In genomic region chr16:60121435-60121834, GRCm38 (mm10) we compare ENCODE assay signal across 28 mouse cellular contexts.
DNase-seq lines count a peak whose midpoint lies in the region; ATAC-seq and TF ChIP-seq lines count a peak whose summit lies in the region.
"Had no signal": no experiment of that assay in that cellular context is flagged by ENCODE, and none has a peak within 500 bp of the region (broad histone marks: within the 10 kb centered on the region; RNA-seq: fewer than 3 reads in every experiment).

No protein-coding gene starts in this region.

- no peak for TF ChIP-seq EP300 in stomach, postnatal 0 days (optimal IDR thresholded peaks at IDR 0.05)

- TF ChIP-seq CTCF in stomach, postnatal 0 days (IDR thresholded peaks at IDR 0.05; ENCODE audit: low read depth): no peak

- no peak for DNase-seq in lung, postnatal 4 days
- no peak for DNase-seq in stomach, postnatal 0 days (ENCODE audit: low spot score)
- DNase-seq in R1 (ENCODE audit: low read depth, low spot score): peak; percentile 19
- no peak for DNase-seq in adrenal gland, adult (ENCODE audit: inconsistent age in 2 of 2, low spot score in 1 of 2)
- DNase-seq: adrenal gland, adult 2 months; adrenal gland, postnatal 10 days; adrenal gland, postnatal 25 days; cerebellum, adult 11 months; cerebellum, adult 18-20 months; cerebellum, adult 8-10 months; cerebellum, adult 9-11 months; cerebellum, postnatal 14 days; cerebellum, postnatal 36 days; embryo, embryonic 11 days had no signal

- H3K9me3 ChIP-seq in lung, embryonic 16.5 days (ENCODE audit: control insufficient read depth, low read length): no peaks in the 10 kb centered on the region
- H3K9me3 ChIP-seq in stomach, embryonic 14.5 days (ENCODE audit: control insufficient read depth, low read depth, low read length): no peaks in the 10 kb centered on the region
- no peaks in the 10 kb centered on the region for H3K9me3 ChIP-seq in stomach, postnatal 0 days (ENCODE audit: control insufficient read depth, low read length)
- no peaks in the 10 kb centered on the region for H3K9me3 ChIP-seq in stomach, embryonic 15.5 days
- no peaks in the 10 kb centered on the region for H3K9me3 ChIP-seq in heart, embryonic 11.5 days (replicated peaks; ENCODE audit: control insufficient read depth, low read length)
- H3K9me3 ChIP-seq: embryonic facial prominence, embryonic 13.5 days; embryonic facial prominence, embryonic 15.5 days; forebrain, embryonic 10.5 days; forebrain, embryonic 12.5 days; G1E had no signal

- H3K4me3 ChIP-seq in lung, embryonic 16.5 days (ENCODE audit: low read length): no peak overlapping the region
- no peak overlapping the region for H3K4me3 ChIP-seq in stomach, embryonic 14.5 days (ENCODE audit: low read depth, low read length)
- no peak overlapping the region for H3K4me3 ChIP-seq in stomach, postnatal 0 days (ENCODE audit: low read depth, low read length)
- no peak overlapping the region for H3K4me3 ChIP-seq in stomach, embryonic 15.5 days (replicated peaks)
- H3K4me3 ChIP-seq in heart, embryonic 11.5 days (ENCODE audit: low read depth, low read length): no peak overlapping the region
- H3K4me3 ChIP-seq: embryonic facial prominence, embryonic 13.5 days; embryonic facial prominence, embryonic 15.5 days; erythroblast, embryonic 14.5 days; forebrain, embryonic 10.5 days; forebrain, embryonic 12.5 days had no signal

- 0 out of 2 replicates have a peak, but pooled peaks have one; percentile 47 for ATAC-seq in lung, embryonic 16.5 days (ENCODE audit: low read depth)
- ATAC-seq in stomach, embryonic 14.5 days (ENCODE audit: insufficient number of reproducible peaks, insufficient read depth, low FRiP score, low read depth): peak; percentile 61; the same call in 1 of the 2 replicates
- no peak for ATAC-seq in stomach, postnatal 0 days (ENCODE audit: low FRiP score, low TSS enrichment)
- ATAC-seq in stomach, embryonic 15.5 days (ENCODE audit: insufficient read depth, low FRiP score, low read depth): peak; percentile 72; the same call in 1 of the 2 replicates
- ATAC-seq in heart, embryonic 11.5 days (replicated peaks; ENCODE audit: insufficient number of reproducible peaks, low FRiP score, low TSS enrichment): no peak
- ATAC-seq: activated CD4-positive, CD25-positive, alpha-beta regulatory T cell, adult 4 months; forebrain, embryonic 14.5 days; forebrain, embryonic 16.5 days; Patski had no signal

- no peaks in the 10 kb centered on the region for H3K27me3 ChIP-seq in lung, embryonic 16.5 days (ENCODE audit: control insufficient read depth, insufficient read depth, low read depth, low read length)
- H3K27me3 ChIP-seq in stomach, embryonic 14.5 days (ENCODE audit: control insufficient read depth, insufficient read depth, low read length): no peaks in the 10 kb centered on the region
- H3K27me3 ChIP-seq in stomach, postnatal 0 days (ENCODE audit: control insufficient read depth, insufficient read depth, low read length): no peaks in the 10 kb centered on the region
- H3K27me3 ChIP-seq in stomach, embryonic 15.5 days (replicated peaks): no peaks in the 10 kb centered on the region
- H3K27me3 ChIP-seq in heart, embryonic 11.5 days (ENCODE audit: control insufficient read depth, insufficient read depth, low read length): no peaks in the 10 kb centered on the region
- H3K27me3 ChIP-seq: embryonic facial prominence, embryonic 13.5 days; embryonic facial prominence, embryonic 15.5 days; forebrain, embryonic 12.5 days; Patski had no signal

- H3K27ac ChIP-seq in lung, embryonic 16.5 days (ENCODE audit: low read length): no peak overlapping the region
- no peak overlapping the region for H3K27ac ChIP-seq in stomach, embryonic 14.5 days (ENCODE audit: low read length)
- H3K27ac ChIP-seq in stomach, postnatal 0 days (replicated peaks): no peak overlapping the region
- H3K27ac ChIP-seq in stomach, embryonic 15.5 days: no peak overlapping the region
- no peak overlapping the region for H3K27ac ChIP-seq in heart, embryonic 11.5 days (ENCODE audit: low read depth, low read length)
- H3K27ac ChIP-seq: embryonic facial prominence, embryonic 13.5 days; embryonic facial prominence, embryonic 15.5 days; forebrain, embryonic 10.5 days; forebrain, embryonic 12.5 days had no signal

- WGBS in lung, embryonic 16.5 days: 69% methylated on average over 3 of the region's 3 CpGs
- WGBS in stomach, embryonic 14.5 days: 80% methylated on average over 3 of the region's 3 CpGs
- WGBS in stomach, postnatal 0 days: 53% methylated on average over 3 of the region's 3 CpGs
- WGBS in stomach, embryonic 15.5 days: 69% methylated on average over 3 of the region's 3 CpGs
- WGBS in heart, embryonic 11.5 days (ENCODE audit: insufficient replicate concordance): 80% methylated on average over 3 of the region's 3 CpGs

- no peak overlapping the region for H3K9ac ChIP-seq in lung, embryonic 16.5 days (ENCODE audit: low read length)
- no peak overlapping the region for H3K9ac ChIP-seq in stomach, embryonic 14.5 days (replicated peaks; ENCODE audit: low read depth, low read length)
- no peak overlapping the region for H3K9ac ChIP-seq in stomach, postnatal 0 days (ENCODE audit: low read length)
- H3K9ac ChIP-seq in stomach, embryonic 15.5 days: no peak overlapping the region
- H3K9ac ChIP-seq in heart, embryonic 11.5 days (ENCODE audit: low read depth, low read length): no peak overlapping the region
- H3K9ac ChIP-seq: embryonic facial prominence, embryonic 13.5 days; embryonic facial prominence, embryonic 15.5 days; forebrain, embryonic 12.5 days had no signal

- H3K4me1 ChIP-seq in lung, embryonic 16.5 days (replicated peaks; ENCODE audit: control insufficient read depth, insufficient read depth, low read length): no peaks in the 10 kb centered on the region
- no peaks in the 10 kb centered on the region for H3K4me1 ChIP-seq in stomach, embryonic 14.5 days (ENCODE audit: control insufficient read depth, insufficient read depth, low read length)
- no peaks in the 10 kb centered on the region for H3K4me1 ChIP-seq in stomach, postnatal 0 days (replicated peaks; ENCODE audit: control insufficient read depth, insufficient read depth)
- H3K4me1 ChIP-seq in stomach, embryonic 15.5 days: no peaks in the 10 kb centered on the region
- H3K4me1 ChIP-seq in heart, embryonic 11.5 days (ENCODE audit: control insufficient read depth, insufficient read depth, low read length): no peaks in the 10 kb centered on the region
- H3K4me1 ChIP-seq: embryonic facial prominence, embryonic 13.5 days; embryonic facial prominence, embryonic 15.5 days; forebrain, embryonic 10.5 days; forebrain, embryonic 12.5 days had no signal

- no peaks in the 10 kb centered on the region for H3K36me3 ChIP-seq in lung, embryonic 16.5 days (ENCODE audit: control insufficient read depth, insufficient read depth, low read length)
- no peaks in the 10 kb centered on the region for H3K36me3 ChIP-seq in stomach, embryonic 14.5 days (ENCODE audit: control insufficient read depth, insufficient read depth, low read length)
- no peaks in the 10 kb centered on the region for H3K36me3 ChIP-seq in stomach, postnatal 0 days (ENCODE audit: control insufficient read depth, insufficient read depth, low read length)
- no peaks in the 10 kb centered on the region for H3K36me3 ChIP-seq in stomach, embryonic 15.5 days
- H3K36me3 ChIP-seq in heart, embryonic 11.5 days (ENCODE audit: control insufficient read depth, insufficient read depth, low read length): no peaks in the 10 kb centered on the region
- H3K36me3 ChIP-seq: embryonic facial prominence, embryonic 13.5 days; embryonic facial prominence, embryonic 15.5 days; forebrain, embryonic 10.5 days; forebrain, embryonic 12.5 days; G1E had no signal

- H3K4me2 ChIP-seq in lung, embryonic 16.5 days (ENCODE audit: low read depth, low read length): no peak overlapping the region
- no peak overlapping the region for H3K4me2 ChIP-seq in stomach, embryonic 14.5 days (replicated peaks; ENCODE audit: low read depth, low read length)
- no peak overlapping the region for H3K4me2 ChIP-seq in stomach, postnatal 0 days (replicated peaks; ENCODE audit: low read depth)
- no peak overlapping the region for H3K4me2 ChIP-seq in stomach, embryonic 15.5 days
- no peak overlapping the region for H3K4me2 ChIP-seq in heart, embryonic 11.5 days
- H3K4me2 ChIP-seq: embryonic facial prominence, embryonic 13.5 days; embryonic facial prominence, embryonic 15.5 days; forebrain, embryonic 12.5 days had no signal

Comparison
In these comparisons a context has a peak if more than half of its experiments do, and no peak if none do; other contexts are left out.
1. ATAC-seq: peak in lung, embryonic 16.5 days (single experiment), stomach, embryonic 14.5 days (single experiment) and stomach, embryonic 15.5 days (single experiment); none in stomach, postnatal 0 days (single experiment) and heart, embryonic 11.5 days (single experiment).